Mouse (Mus musculus) embryonic facial prominence, embryonic 15.5 days (tissue): Measurements from ENCODE around the gene Chd5. TPM values are rescaled to one million over a fixed set of nuclear protein-coding genes. Genes with fewer than 3 reads are reported as not detected.

ENCODE experiments used
- ATAC-seq: fragments of 200-750 bp; cut with Nextera tagmentation; 2 replicates; pipeline ENCODE4 v1.8.0; 2017; ENCODE audit warnings: low read depth, moderate TSS enrichment; ENCODE audit not compliant: insufficient number of reproducible peaks, low FRiP score, low TSS enrichment
- H3K27ac ChIP-seq: fragments of 300-500 bp; sonication (generic); replicated peaks from 2 replicates; pipeline ENCODE4 v1.5.1; 2015; ENCODE audit warnings: mild to moderate bottlenecking, inconsistent platforms
- H3K27me3 ChIP-seq: fragments of 300-500 bp; sonication (generic); 2 replicates; pipeline ENCODE4 v1.6.1; 2015; ENCODE audit warnings: inconsistent platforms
- H3K36me3 ChIP-seq: fragments of 300-500 bp; sonication (generic); 2 replicates; pipeline ENCODE4 v1.6.1; 2015; ENCODE audit warnings: mild to moderate bottlenecking, inconsistent platforms
- H3K4me1 ChIP-seq: fragments of 300-500 bp; sonication (generic); 2 replicates; pipeline ENCODE4 v1.6.1; 2015; ENCODE audit warnings: inconsistent platforms
- H3K4me2 ChIP-seq: fragments of 300-500 bp; sonication (generic); replicated peaks from 2 replicates; pipeline ENCODE4 v1.6.1; 2015; ENCODE audit warnings: mild to moderate bottlenecking, inconsistent platforms
- H3K4me3 ChIP-seq: fragments of 300-500 bp; sonication (generic); replicated peaks from 2 replicates; pipeline ENCODE4 v1.5.1; 2015; ENCODE audit warnings: mild to moderate bottlenecking, inconsistent platforms
- H3K9ac ChIP-seq: fragments of 300-500 bp; sonication (generic); 2 replicates; pipeline ENCODE4 v1.6.1; 2015; ENCODE audit warnings: inconsistent platforms
- H3K9me3 ChIP-seq: fragments of 300-500 bp; sonication (generic); replicated peaks from 2 replicates; pipeline ENCODE4 v1.6.1; 2016; ENCODE audit warnings: inconsistent platforms
- WGBS: fragments of 180-500 bp; shearing (Covaris S2); methylation state at CpG from one replicate; pipeline ENCODE4 v1.1.7; 2015; 5-methylcytosine and 5-hydroxymethylcytosine counted together
- polyA plus RNA-seq: library from polyadenylated mRNA; unstranded; fragments of >200 nt; fragmentation: Nextera tagmentation; extraction: Ambion mirVana; gene quantifications from 2 replicates; pipeline ENCODE4 v1.2.1, GENCODE M21; 2015

Gene Chd5
- polyA plus RNA-seq, 1 experiment from 2014 or later: 1.2 TPM

- WGBS: 2% methylated on average over 26 of the region's 26 CpGs
- Histone ChIP-seq H3K27ac (no peak within 1 kb of the TSS), H3K4me1 (peaks cover 22% of the 10 kb centered on the region), H3K9ac (no peak within 1 kb of the TSS), H3K27me3 (peaks cover 54% of the 10 kb centered on the region), H3K36me3 (no peaks in the 10 kb centered on the region), H3K4me2 (peak within 1 kb of the TSS; percentile 40), H3K4me3 (peak within 1 kb of the TSS; percentile 18; the same call in 1 of the 2 replicates), H3K9me3 (no peaks in the 10 kb centered on the region)
- no peak for ATAC-seq
These were observed 19.8 kb upstream of the Chd5 start, which contains the start of gene Rnf207 for GRCm38 (mm10) chr4:152318517-152319234. TSS of gene Rnf207 (minus strand) at chr4:152318993.

GRCm38 (mm10) chr4:152321464-152321863, 17.0 kb upstream of the Chd5 start:
- no peak overlapping the region for H3K9ac ChIP-seq
- no peak overlapping the region for H3K4me3 ChIP-seq
- no peak overlapping the region for H3K27ac ChIP-seq
- ATAC-seq: no peak
- H3K36me3 ChIP-seq: no peaks in the 10 kb centered on the region
- peaks cover 9% of the 10 kb centered on the region for H3K4me1 ChIP-seq
- H3K9me3 ChIP-seq: no peaks in the 10 kb centered on the region
- H3K4me2 ChIP-seq: no peak overlapping the region
- H3K27me3 ChIP-seq: peaks cover 26% of the 10 kb centered on the region
- 43% methylated on average over 5 of the region's 5 CpGs for WGBS

- Histone ChIP-seq H3K9ac (no peak overlapping the region), H3K36me3 (peaks cover 18% of the 10 kb centered on the region), H3K9me3 (no peaks in the 10 kb centered on the region), H3K27ac (no peak overlapping the region), H3K4me3 (peak overlapping the region; percentile 100), H3K4me1 (peaks cover 13% of the 10 kb centered on the region), H3K27me3 (no peaks in the 10 kb centered on the region), H3K4me2 (peak overlapping the region; percentile 42)
- 55% methylated on average over 16 of the region's 16 CpGs for WGBS
- peak; percentile 6; the same call in 1 of the 2 replicates for ATAC-seq
These were observed 13.5 kb upstream of the Chd5 start for GRCm38 (mm10) chr4:152324641-152325562.

GRCm38 (mm10) chr4:152325574-152326411, 12.7 kb upstream of the Chd5 start, which contains the start of gene Rpl22:
TSS of gene Rpl22 (plus strand) at chr4:152325742.
- Histone ChIP-seq H3K36me3 (peaks cover 27% of the 10 kb centered on the region), H3K9ac (peak within 1 kb of the TSS; percentile 97), H3K27me3 (no peaks in the 10 kb centered on the region), H3K4me3 (peak within 1 kb of the TSS; percentile 100), H3K4me2 (peak within 1 kb of the TSS; percentile 59), H3K4me1 (peaks cover 13% of the 10 kb centered on the region), H3K9me3 (no peaks in the 10 kb centered on the region), H3K27ac (peak within 1 kb of the TSS; percentile 80)
- under 1% methylated on average over 67 of the region's 70 CpGs for WGBS
- peak; percentile 96 for ATAC-seq

GRCm38 (mm10) chr4:152326543-152326942, 11.9 kb upstream of the Chd5 start:
- Histone ChIP-seq H3K4me3 (peak overlapping the region; percentile 100), H3K36me3 (peaks cover 34% of the 10 kb centered on the region), H3K4me1 (peaks cover 13% of the 10 kb centered on the region), H3K9me3 (no peaks in the 10 kb centered on the region), H3K4me2 (peak overlapping the region; percentile 59), H3K9ac (peak overlapping the region; percentile 97), H3K27ac (no peak overlapping the region), H3K27me3 (no peaks in the 10 kb centered on the region)
- under 1% methylated on average over 11 of the region's 11 CpGs for WGBS
- ATAC-seq: no peak

GRCm38 (mm10) chr4:152328691-152329090, 9.8 kb upstream of the Chd5 start:
- H3K4me1 ChIP-seq: peaks cover 13% of the 10 kb centered on the region
- H3K36me3 ChIP-seq: peaks cover 56% of the 10 kb centered on the region
- no peak overlapping the region for H3K27ac ChIP-seq
- no peaks in the 10 kb centered on the region for H3K9me3 ChIP-seq
- no peak overlapping the region for H3K4me2 ChIP-seq
- ATAC-seq: no peak
- no peaks in the 10 kb centered on the region for H3K27me3 ChIP-seq
- H3K4me3 ChIP-seq: no peak overlapping the region
- H3K9ac ChIP-seq: no peak overlapping the region
- 74% methylated on average over 6 of the region's 6 CpGs for WGBS

- peaks cover 13% of the 10 kb centered on the region for H3K27me3 ChIP-seq
- no peak overlapping the region for H3K27ac ChIP-seq
- H3K9me3 ChIP-seq: no peaks in the 10 kb centered on the region
- H3K4me3 ChIP-seq: no peak overlapping the region
- no peak overlapping the region for H3K9ac ChIP-seq
- H3K4me2 ChIP-seq: no peak overlapping the region
- H3K36me3 ChIP-seq: peaks cover 78% of the 10 kb centered on the region
- 30% methylated on average over 2 of the region's 2 CpGs for WGBS
- no peaks in the 10 kb centered on the region for H3K4me1 ChIP-seq
- peak; percentile 60; the same call in 1 of the 2 replicates for ATAC-seq
These were observed 5.5 kb upstream of the Chd5 start for GRCm38 (mm10) chr4:152332952-152333351.

GRCm38 (mm10) chr4:152333587-152333986, 4.9 kb upstream of the Chd5 start:
- Histone ChIP-seq H3K27me3 (peaks cover 18% of the 10 kb centered on the region), H3K9me3 (no peaks in the 10 kb centered on the region), H3K9ac (no peak overlapping the region), H3K4me3 (no peak overlapping the region), H3K4me2 (no peak overlapping the region), H3K4me1 (peaks cover 4% of the 10 kb centered on the region), H3K27ac (no peak overlapping the region), H3K36me3 (peaks cover 74% of the 10 kb centered on the region)
- ATAC-seq: no peak
- 93% methylated on average over 12 of the region's 12 CpGs for WGBS

GRCm38 (mm10) chr4:152337772-152338171, 679 bp upstream of the Chd5 start:
- no peak for ATAC-seq
- 30% methylated on average over 6 of the region's 6 CpGs for WGBS
- H3K4me3 ChIP-seq: no peak overlapping the region
- H3K4me1 ChIP-seq: peaks cover 20% of the 10 kb centered on the region
- H3K27ac ChIP-seq: no peak overlapping the region
- no peak overlapping the region for H3K4me2 ChIP-seq
- no peaks in the 10 kb centered on the region for H3K9me3 ChIP-seq
- peaks cover 32% of the 10 kb centered on the region for H3K36me3 ChIP-seq
- peaks cover 52% of the 10 kb centered on the region for H3K27me3 ChIP-seq
- H3K9ac ChIP-seq: no peak overlapping the region

GRCm38 (mm10) chr4:152339293-152339790, 891 bp downstream of the Chd5 start:
- Histone ChIP-seq H3K4me2 (peak overlapping the region; percentile 100), H3K27ac (no peak overlapping the region), H3K36me3 (peaks cover 16% of the 10 kb centered on the region), H3K9me3 (no peaks in the 10 kb centered on the region), H3K4me3 (peak overlapping the region; percentile 55), H3K4me1 (peaks cover 20% of the 10 kb centered on the region), H3K9ac (peak overlapping the region; percentile 29; the same call in 1 of the 2 replicates), H3K27me3 (peaks cover 67% of the 10 kb centered on the region)
- 1% methylated on average over 25 of the region's 26 CpGs for WGBS
- no peak for ATAC-seq
